Mouse (Mus musculus): Measurements from ENCODE around the gene Ptgds. TPM values are rescaled to one million over a fixed set of nuclear protein-coding genes. Genes with fewer than 3 reads are reported as not detected.

Ptgds gene
- polyA plus RNA-seq, 1 experiment from 2014 or later = 843 TPM

Small RNA genes within 50 kb of the gene (microRNA-seq; reads per million reads assigned to microRNA genes)
- gene Mir3087 = not detected

Other genes with a start within 250 kb of the Ptgds start
- gene Tubb4b, start 245.3 kb downstream of the Ptgds start, polyA plus RNA-seq (2015; fragmentation: Nextera tagmentation; extraction: Ambion mirVana) = 364 and 396 TPM in 2 replicates
- not detected in 2 replicates for gene Slc34a3, start 235.7 kb downstream of the Ptgds start, polyA plus RNA-seq (2015; fragmentation: Nextera tagmentation; extraction: Ambion mirVana)
- not detected in 2 replicates for gene Rnf224, start 233.3 kb downstream of the Ptgds start, polyA plus RNA-seq (2015; fragmentation: Nextera tagmentation; extraction: Ambion mirVana)
- 148 and 150 TPM in 2 replicates for gene Rnf208, start 227.8 kb downstream of the Ptgds start, polyA plus RNA-seq (2015; fragmentation: Nextera tagmentation; extraction: Ambion mirVana)
- gene Cysrt1, start 227.6 kb downstream of the Ptgds start, polyA plus RNA-seq (2015; fragmentation: Nextera tagmentation; extraction: Ambion mirVana) = 0.26 and 0.46 TPM in 2 replicates
- 6.2 and 8.4 TPM in 2 replicates for gene AL732309.1, start 223.2 kb downstream of the Ptgds start, polyA plus RNA-seq (2015; fragmentation: Nextera tagmentation; extraction: Ambion mirVana)
- gene Tmem203, start 214.6 kb downstream of the Ptgds start, polyA plus RNA-seq (2015; fragmentation: Nextera tagmentation; extraction: Ambion mirVana) = 13.8 and 15.4 TPM in 2 replicates
- 16.7 and 16.9 TPM in 2 replicates for gene Tprn, start 207.4 kb downstream of the Ptgds start, polyA plus RNA-seq (2015; fragmentation: Nextera tagmentation; extraction: Ambion mirVana)
- gene Ssna1, start 197.6 kb downstream of the Ptgds start, polyA plus RNA-seq (2015; fragmentation: Nextera tagmentation; extraction: Ambion mirVana) = 186 and 197 TPM in 2 replicates
- gene Anapc2, start 197.6 kb downstream of the Ptgds start, polyA plus RNA-seq (2015; fragmentation: Nextera tagmentation; extraction: Ambion mirVana) = 153 and 157 TPM in 2 replicates
- not detected in 2 replicates for gene Tmem210, start 181.9 kb downstream of the Ptgds start, polyA plus RNA-seq (2015; fragmentation: Nextera tagmentation; extraction: Ambion mirVana)
- gene Lrrc26, start 180.1 kb downstream of the Ptgds start, polyA plus RNA-seq (2015; fragmentation: Nextera tagmentation; extraction: Ambion mirVana) = 0.14 and 0.23 TPM in 2 replicates
- 49.1 and 51.5 TPM in 2 replicates for gene Grin1, start 150.9 kb downstream of the Ptgds start, polyA plus RNA-seq (2015; fragmentation: Nextera tagmentation; extraction: Ambion mirVana)
- gene Man1b1, start 137.7 kb downstream of the Ptgds start, polyA plus RNA-seq (2015; fragmentation: Nextera tagmentation; extraction: Ambion mirVana) = 44.3 and 50.3 TPM in 2 replicates
- 23.8 and 25.8 TPM in 2 replicates for gene Dpp7, start 113.7 kb downstream of the Ptgds start, polyA plus RNA-seq (2015; fragmentation: Nextera tagmentation; extraction: Ambion mirVana)
- 5.6 and 5.9 TPM in 2 replicates for gene Uap1l1, start 104.4 kb downstream of the Ptgds start, polyA plus RNA-seq (2015; fragmentation: Nextera tagmentation; extraction: Ambion mirVana)
- gene Sapcd2, start 97.7 kb downstream of the Ptgds start, polyA plus RNA-seq (2015; fragmentation: Nextera tagmentation; extraction: Ambion mirVana) = 11.1 and 14.7 TPM in 2 replicates
- gene Entpd2, start 74.2 kb downstream of the Ptgds start, polyA plus RNA-seq (2015; fragmentation: Nextera tagmentation; extraction: Ambion mirVana) = 2.7 and 3.3 TPM in 2 replicates
- 498 and 520 TPM in 2 replicates for gene Npdc1, start 70.7 kb downstream of the Ptgds start, polyA plus RNA-seq (2015; fragmentation: Nextera tagmentation; extraction: Ambion mirVana)
- 0.17 and 0.41 TPM in 2 replicates for gene Fut7, start 46.8 kb downstream of the Ptgds start, polyA plus RNA-seq (2015; fragmentation: Nextera tagmentation; extraction: Ambion mirVana)
- 16.4 and 17.6 TPM in 2 replicates for gene Abca2, start 41.3 kb downstream of the Ptgds start, polyA plus RNA-seq (2015; fragmentation: Nextera tagmentation; extraction: Ambion mirVana)
- 3.3 and 3.9 TPM in 2 replicates for gene Clic3, start 13.2 kb downstream of the Ptgds start, polyA plus RNA-seq (2015; fragmentation: Nextera tagmentation; extraction: Ambion mirVana)
- 119 and 128 TPM in 2 replicates for gene Paxx, start 9.0 kb downstream of the Ptgds start, polyA plus RNA-seq (2015; fragmentation: Nextera tagmentation; extraction: Ambion mirVana)
- not detected in 2 replicates for gene Lcn12, start 23.9 kb upstream of the Ptgds start, polyA plus RNA-seq (2015; fragmentation: Nextera tagmentation; extraction: Ambion mirVana)
- gene Fbxw5, start 30.7 kb upstream of the Ptgds start, polyA plus RNA-seq (2015; fragmentation: Nextera tagmentation; extraction: Ambion mirVana) = 147 and 151 TPM in 2 replicates
- 6.4 and 7.4 TPM in 2 replicates for gene C8g, start 31.7 kb upstream of the Ptgds start, polyA plus RNA-seq (2015; fragmentation: Nextera tagmentation; extraction: Ambion mirVana)
- 18.9 and 21.2 TPM in 2 replicates for gene Traf2, start 76.9 kb upstream of the Ptgds start, polyA plus RNA-seq (2015; fragmentation: Nextera tagmentation; extraction: Ambion mirVana)
- 352 and 378 TPM in 2 replicates for gene Edf1, start 87.8 kb upstream of the Ptgds start, polyA plus RNA-seq (2015; fragmentation: Nextera tagmentation; extraction: Ambion mirVana)
- gene Mamdc4, start 104.8 kb upstream of the Ptgds start, polyA plus RNA-seq (2015; fragmentation: Nextera tagmentation; extraction: Ambion mirVana) = 4.7 and 4.8 TPM in 2 replicates
- 155 and 162 TPM in 2 replicates for gene Phpt1, start 105.2 kb upstream of the Ptgds start, polyA plus RNA-seq (2015; fragmentation: Nextera tagmentation; extraction: Ambion mirVana)
- gene Ajm1, start 111.7 kb upstream of the Ptgds start, polyA plus RNA-seq (2015; fragmentation: Nextera tagmentation; extraction: Ambion mirVana) = 13.8 and 14.1 TPM in 2 replicates
- 71.3 and 75.7 TPM in 2 replicates for gene Rabl6, start 138.5 kb upstream of the Ptgds start, polyA plus RNA-seq (2015; fragmentation: Nextera tagmentation; extraction: Ambion mirVana)
- 0.18 and 0.28 TPM in 2 replicates for gene Ccdc183, start 147.6 kb upstream of the Ptgds start, polyA plus RNA-seq (2015; fragmentation: Nextera tagmentation; extraction: Ambion mirVana)
- 55.4 and 56.4 TPM in 2 replicates for gene Tmem141, start 152.0 kb upstream of the Ptgds start, polyA plus RNA-seq (2015; fragmentation: Nextera tagmentation; extraction: Ambion mirVana)
- 3.5 and 4.6 TPM in 2 replicates for gene Fcna, start 158.0 kb upstream of the Ptgds start, polyA plus RNA-seq (2015; fragmentation: Nextera tagmentation; extraction: Ambion mirVana)
- gene Lcn8, start 183.1 kb upstream of the Ptgds start, polyA plus RNA-seq (2015; fragmentation: Nextera tagmentation; extraction: Ambion mirVana) = not detected in 2 replicates
- not detected in 2 replicates for gene Lcn5, start 187.9 kb upstream of the Ptgds start, polyA plus RNA-seq (2015; fragmentation: Nextera tagmentation; extraction: Ambion mirVana)
- not detected in 2 replicates for gene Lcn6, start 206.7 kb upstream of the Ptgds start, polyA plus RNA-seq (2015; fragmentation: Nextera tagmentation; extraction: Ambion mirVana)
- not detected in 2 replicates for gene Lcn10, start 212.7 kb upstream of the Ptgds start, polyA plus RNA-seq (2015; fragmentation: Nextera tagmentation; extraction: Ambion mirVana)
- not detected in 2 replicates for gene Obp2a, start 230.0 kb upstream of the Ptgds start, polyA plus RNA-seq (2015; fragmentation: Nextera tagmentation; extraction: Ambion mirVana)
- gene Bmyc, start 236.7 kb upstream of the Ptgds start, polyA plus RNA-seq (2015; fragmentation: Nextera tagmentation; extraction: Ambion mirVana) = 139 and 143 TPM in 2 replicates